Mouse (Mus musculus) brain, embryonic 14.5 days (tissue): ENCODE measurements around the gene Grifin. TPM values are rescaled to one million over a fixed set of nuclear protein-coding genes. Genes with fewer than 3 reads are reported as not detected.
A peak's percentile ranks its signal among the peaks of the same experiment; 100 is the strongest.

Experiments
- DNase-seq: peaks from one replicate; pipeline ENCODE4 v3.0.0-alpha.2; 2011; ENCODE audit warnings: low read depth
- CTCF ChIP-seq: fragments of 200-500 bp; IDR thresholded peaks from 2 replicates; pipeline ENCODE4 v1.5.1; 2012; ENCODE audit warnings: inconsistent platforms, mild to moderate bottlenecking, moderate library complexity, borderline replicate concordance; ENCODE audit not compliant: insufficient read depth, insufficient read length; ENCODE audit errors: extremely low read depth
- POLR2A ChIP-seq: fragments of 200-500 bp; IDR thresholded peaks from 2 replicates; pipeline ENCODE4 v1.6.1; 2012; ENCODE audit warnings: mild to moderate bottlenecking, inconsistent platforms, borderline replicate concordance; ENCODE audit not compliant: poor library complexity, insufficient read depth, insufficient read length, severe bottlenecking; ENCODE audit errors: extremely low read depth
- polyA plus RNA-seq: library from polyadenylated mRNA; depleted of rRNA; stranded (reverse); fragments of >200 nt; gene quantifications from 2 replicates; pipeline ENCODE4 v1.2.3, GENCODE M21; 2012; rRNA removed

Gene Grifin
- polyA plus RNA-seq, 1 experiment, result 0.26 TPM

DNA sequence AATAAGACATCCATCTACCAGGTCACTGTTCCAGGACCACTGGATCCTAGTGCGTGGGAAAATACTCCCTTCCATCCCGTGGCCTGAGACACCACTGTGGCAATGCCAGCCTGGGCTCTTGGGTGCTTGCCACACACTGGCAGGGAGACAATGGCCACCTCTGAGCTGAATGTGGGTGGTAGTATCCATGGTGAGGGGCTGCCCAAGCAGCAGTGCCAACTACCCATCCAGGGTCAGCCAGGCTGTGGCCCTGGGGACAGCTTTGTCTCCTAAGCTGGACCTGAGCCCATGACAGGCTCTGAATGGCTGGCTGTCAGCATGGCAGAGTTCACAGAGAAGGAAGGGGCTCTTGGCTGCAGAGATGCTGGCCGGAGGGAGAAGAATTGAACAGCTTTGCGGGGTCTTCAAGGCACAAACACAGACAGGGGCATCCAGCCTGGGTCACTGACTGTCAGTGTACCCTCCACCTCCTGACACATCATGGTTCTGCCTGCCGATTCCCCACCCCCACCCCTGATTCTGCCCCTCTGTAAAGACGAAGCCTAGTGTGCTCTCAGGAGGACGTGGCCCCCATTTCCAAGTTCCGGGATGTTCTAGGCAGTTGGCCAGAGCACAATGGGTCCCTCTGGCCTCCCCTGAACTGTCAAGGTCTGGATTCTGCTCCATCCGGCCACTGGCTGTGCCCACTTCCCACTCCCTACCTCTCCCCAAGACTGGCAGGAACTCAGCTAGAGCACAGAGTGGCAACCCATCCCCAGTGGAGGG, 21.9 kb downstream of the Grifin start:
- no peak for TF ChIP-seq CTCF
- no peak for TF ChIP-seq POLR2A
- peak; percentile 89 for DNase-seq

DNA sequence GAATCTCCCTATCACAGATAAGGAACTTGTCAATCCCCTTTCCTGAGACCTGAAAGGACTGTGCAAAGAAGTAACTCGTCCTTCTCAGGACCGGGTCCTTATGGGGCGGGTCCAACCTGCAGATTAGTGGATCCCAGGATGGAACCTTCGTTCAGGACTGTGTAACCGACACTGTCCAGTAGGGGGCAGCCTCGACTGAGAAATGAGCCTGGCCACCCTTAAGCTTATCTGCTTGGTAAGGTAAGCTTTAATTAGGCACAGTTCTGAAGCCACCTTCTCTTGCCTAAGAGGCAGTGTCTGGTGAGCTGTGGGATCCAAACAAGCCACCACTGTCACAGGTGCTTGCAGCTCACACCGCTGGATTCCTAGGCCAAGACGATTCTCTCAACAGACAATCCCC, 24.8 kb downstream of the Grifin start:
- TF ChIP-seq POLR2A (no peak), CTCF (peak; percentile 94)
- DNase-seq, result peak; percentile 82

DNA sequence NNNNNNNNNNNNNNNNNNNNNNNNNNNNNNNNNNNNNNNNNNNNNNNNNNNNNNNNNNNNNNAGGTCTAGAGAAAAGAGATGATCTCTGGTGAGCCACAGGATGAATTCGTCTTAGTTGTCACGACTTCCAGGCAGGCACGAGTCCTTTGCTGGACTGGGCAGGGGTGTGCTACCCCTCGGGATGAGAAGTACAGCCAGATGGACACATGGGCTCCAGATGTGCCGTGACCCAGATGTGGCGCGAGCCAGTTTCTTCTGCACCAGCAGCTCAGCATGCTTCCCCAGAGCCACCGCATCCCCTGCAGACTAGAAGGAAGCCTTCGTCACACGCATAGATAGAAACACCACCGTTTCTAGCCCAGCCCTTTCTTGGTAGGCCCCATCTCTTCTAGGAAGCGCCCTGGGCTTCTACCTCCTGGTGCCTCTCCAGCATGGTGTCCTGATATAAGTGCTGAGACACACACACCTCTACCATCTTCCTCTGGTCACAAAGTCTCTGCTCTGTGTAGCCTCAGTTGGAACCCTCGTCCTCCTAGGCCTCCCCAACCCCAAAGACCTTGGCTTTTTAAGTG, 26.7 kb downstream of the Grifin start:
- TF ChIP-seq CTCF (no peak), POLR2A (no peak)
- DNase-seq, result no peak

DNA sequence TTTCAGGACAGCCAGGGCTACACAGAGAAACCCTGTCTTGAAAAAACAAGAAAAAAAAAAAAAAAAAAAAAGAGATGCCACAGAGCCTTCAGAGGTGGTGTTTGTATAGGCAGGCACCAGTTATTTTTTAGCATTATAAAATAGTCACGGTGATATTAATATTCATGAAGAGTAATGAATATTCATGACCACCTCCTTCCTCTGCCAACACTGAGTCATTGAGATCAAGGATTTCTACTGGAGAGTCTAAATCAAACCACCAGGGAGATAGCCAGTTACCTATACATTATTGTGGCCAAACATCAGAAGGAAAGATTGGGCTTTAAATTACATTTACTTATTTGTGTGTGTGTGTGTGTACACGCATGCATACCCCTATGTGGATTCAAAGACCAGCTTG, 38.1 kb downstream of the Grifin start:
- no peak for TF ChIP-seq POLR2A
- no peak for TF ChIP-seq CTCF
- DNase-seq, result no peak

DNA sequence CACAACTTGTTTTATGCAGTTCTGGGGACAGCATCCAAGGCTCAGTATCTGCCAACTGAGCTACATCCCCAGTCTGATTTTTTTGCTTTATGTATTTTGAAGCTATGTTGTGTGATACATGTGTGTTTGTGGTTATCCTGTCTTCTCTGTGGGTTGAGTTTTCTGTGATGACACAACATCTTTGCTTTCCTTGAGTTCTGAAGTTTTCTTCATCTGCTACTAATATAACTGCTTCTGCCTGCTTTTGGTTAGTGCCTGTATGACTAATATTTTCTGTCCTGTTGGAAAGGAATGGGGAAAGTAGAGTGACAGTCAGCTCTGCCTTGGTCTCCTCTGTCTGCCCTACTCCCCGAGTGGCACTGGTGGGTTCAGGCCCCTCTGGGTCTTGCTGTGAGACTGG, 43.7 kb downstream of the Grifin start:
- DNase-seq, result no peak
- TF ChIP-seq POLR2A, result no peak
- TF ChIP-seq CTCF, result no peak

DNA sequence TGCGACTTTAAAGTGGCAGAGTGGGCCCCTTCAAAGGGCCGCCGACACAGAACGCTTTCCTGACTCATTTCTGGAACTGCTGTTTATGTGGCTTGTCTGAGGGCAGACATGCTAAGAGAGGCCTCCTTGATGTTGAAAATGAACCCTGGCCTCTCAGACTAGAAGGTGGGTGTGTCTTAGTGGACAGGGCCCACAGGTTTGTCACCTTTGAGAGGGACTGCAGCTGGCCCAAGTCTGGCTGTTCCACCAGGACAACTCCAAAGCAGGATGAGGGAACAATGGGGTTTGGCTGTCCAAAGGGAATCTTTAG, 47.0 kb downstream of the Grifin start:
- no peak for DNase-seq
- TF ChIP-seq CTCF, result no peak
- no peak for TF ChIP-seq POLR2A

DNA sequence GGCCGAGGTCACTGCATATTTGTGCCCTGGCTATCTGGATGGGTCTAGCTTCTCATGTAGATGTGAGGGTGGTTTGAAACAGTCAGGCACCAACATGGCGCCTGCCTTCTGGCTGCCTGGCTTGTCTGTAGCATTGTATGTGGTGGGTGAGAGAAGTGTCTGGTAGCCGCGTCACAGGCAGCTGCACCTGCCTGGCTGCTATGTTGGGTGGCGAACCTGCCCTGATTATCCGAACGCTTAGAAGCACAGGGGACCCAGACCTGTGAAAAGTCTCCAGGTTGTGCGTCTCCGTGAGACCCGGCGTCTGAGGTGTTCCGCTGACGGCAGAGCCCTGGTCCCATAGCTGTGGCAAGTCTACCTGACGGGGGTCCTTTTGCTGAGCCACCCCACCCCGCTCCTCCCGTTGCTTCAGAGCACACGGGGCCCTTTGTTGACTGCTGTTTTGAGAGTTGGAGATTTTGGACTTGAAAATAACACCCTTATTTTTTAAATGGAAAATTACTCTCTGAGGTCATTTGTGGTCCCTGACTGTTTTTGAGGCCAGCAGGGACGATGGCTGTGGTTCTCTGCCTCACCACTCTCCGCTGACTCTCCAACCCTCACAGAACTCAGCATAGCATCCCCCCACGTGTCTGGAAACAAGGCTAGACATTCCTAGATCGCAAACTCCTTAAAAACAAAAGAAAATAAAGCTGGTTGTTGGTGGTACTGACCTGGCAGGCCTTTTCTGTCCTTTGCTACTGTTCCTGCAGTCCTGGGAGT, 47.5 kb downstream of the Grifin start:
- no peak for DNase-seq
- no peak for TF ChIP-seq CTCF
- no peak for TF ChIP-seq POLR2A

DNA sequence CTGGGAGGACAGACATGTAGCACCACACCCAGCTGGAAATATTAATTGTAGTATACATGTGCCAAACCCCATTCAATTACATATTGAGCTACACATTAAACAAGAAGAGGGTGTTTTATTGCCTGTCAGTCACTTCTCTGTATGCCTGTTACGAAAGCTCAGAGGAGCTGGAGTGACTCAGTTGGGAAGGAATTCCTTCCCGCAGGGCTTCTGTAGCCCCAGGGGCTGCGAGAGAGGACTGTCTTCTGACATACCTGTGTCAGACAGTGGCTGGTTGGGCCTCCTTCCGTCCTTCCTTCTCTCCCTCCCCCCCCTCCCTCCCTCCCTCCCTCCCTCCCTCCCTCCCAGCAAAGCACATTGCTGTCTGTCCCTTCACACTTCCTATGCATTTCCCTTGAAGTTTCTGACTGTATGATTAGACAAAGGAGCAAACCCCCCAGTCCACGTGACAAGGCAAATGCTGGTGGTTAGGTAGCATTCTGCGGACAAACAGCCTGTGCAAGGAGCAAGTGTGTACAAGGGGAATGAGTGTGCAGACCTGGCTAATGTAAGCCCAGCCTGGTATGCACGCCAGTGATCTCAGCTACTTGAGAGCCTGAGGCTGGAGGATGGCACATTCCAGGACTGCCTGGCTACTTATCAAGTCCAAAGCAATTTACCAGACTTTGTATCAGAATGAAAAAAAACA, 49.9 kb downstream of the Grifin start:
- TF ChIP-seq CTCF (no peak), POLR2A (no peak)
- DNase-seq, result no peak

DNA sequence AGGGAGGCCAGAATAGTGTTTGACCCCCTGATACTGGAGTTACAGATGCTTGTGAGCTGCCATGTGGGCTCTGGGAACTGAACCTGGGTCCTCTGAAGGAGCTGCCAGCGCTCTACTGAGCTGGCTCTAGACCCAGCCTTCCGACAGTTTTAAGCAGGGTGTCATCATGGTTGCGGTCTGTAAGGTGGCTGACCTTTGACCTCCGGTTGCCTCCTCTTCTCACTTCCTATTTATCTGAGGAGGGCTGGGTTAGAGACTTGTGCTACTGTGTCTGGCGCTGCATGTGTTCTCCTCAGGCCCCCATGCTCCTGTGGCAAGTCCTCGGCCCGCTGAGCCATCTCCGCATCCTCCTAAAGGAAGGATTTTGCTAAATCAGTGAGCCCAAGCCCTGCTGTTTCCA, 51.0 kb downstream of the Grifin start:
- DNase-seq, result no peak

More for the DNA sequence above, 51.0 kb downstream of the Grifin start:
- TF ChIP-seq CTCF, result no peak
- no peak for TF ChIP-seq POLR2A

Other genes with a start within 250 kb of the Grifin start
- 29.9 and 30.0 TPM in 2 replicates for gene Mad1l1, start 243.5 kb downstream of the Grifin start, polyA plus RNA-seq
- 17.3 and 20.1 TPM in 2 replicates for gene Nudt1, start 243.4 kb downstream of the Grifin start, polyA plus RNA-seq
- 14.4 and 15.4 TPM in 2 replicates for gene Mrm2, start 233.2 kb downstream of the Grifin start, polyA plus RNA-seq
- 20.6 and 30.3 TPM in 2 replicates for gene Snx8, start 175.8 kb downstream of the Grifin start, polyA plus RNA-seq
- 92.5 and 112 TPM in 2 replicates for gene Eif3b, start 145.7 kb downstream of the Grifin start, polyA plus RNA-seq
- gene Gm4869, start 119.4 kb downstream of the Grifin start, polyA plus RNA-seq, result 0.10 and 0.12 TPM in 2 replicates
- gene Chst12, start 59.5 kb downstream of the Grifin start, polyA plus RNA-seq, result 9.5 and 15.7 TPM in 2 replicates
- 55.8 and 73.4 TPM in 2 replicates for gene Lfng, start 42.2 kb upstream of the Grifin start, polyA plus RNA-seq
- gene Ttyh3, start 84.0 kb upstream of the Grifin start, polyA plus RNA-seq, result 164 and 280 TPM in 2 replicates
- 42.4 and 49.9 TPM in 2 replicates for gene Iqce, start 137.3 kb upstream of the Grifin start, polyA plus RNA-seq
- gene Brat1, start 139.9 kb upstream of the Grifin start, polyA plus RNA-seq, result 28.6 and 34.3 TPM in 2 replicates
- 3.2 and 3.5 TPM in 2 replicates for gene Amz1, start 159.1 kb upstream of the Grifin start, polyA plus RNA-seq